Mouse (Mus musculus) MEL (cell line): ENCODE results near the gene Cdc73. TPM values are rescaled to one million over a fixed set of nuclear protein-coding genes. Genes with fewer than 3 reads are reported as not detected.

Source experiments
- DNase-seq: peaks from one replicate; pipeline ENCODE4 v3.0.0; 2011; ENCODE audit warnings: low read depth, low spot score
- H3K27ac ChIP-seq: 2 replicates; pipeline ENCODE4 v1.5.1; 2012; ENCODE audit warnings: low read depth, mild to moderate bottlenecking, control low read depth, low read length, moderate library complexity; ENCODE audit not compliant: control insufficient read depth
- H3K27me3 ChIP-seq, 2 experiments: fragments of 150-350 bp in 1 of 2; sonication (generic) in 1 of 2; 2 replicates each; pipeline ENCODE4 v1.6.1; 2012; ENCODE audit warnings: low read length in 2 of 2, mild to moderate bottlenecking in 2 of 2, improper control_type of control experiment in 1 of 2, moderate library complexity in 1 of 2; ENCODE audit not compliant: insufficient read depth in 2 of 2, control insufficient read depth in 1 of 2
- H3K36me3 ChIP-seq, 2 experiments: 2 replicates each; pipeline ENCODE4 v1.6.1; 2012 to 2014; ENCODE audit warnings: low read length in 2 of 2, improper control_type of control experiment in 1 of 2, inconsistent platforms in 1 of 2, mild to moderate bottlenecking in 1 of 2; ENCODE audit not compliant: insufficient read depth in 2 of 2, control insufficient read depth in 1 of 2
- H3K4me1 ChIP-seq, 2 experiments: fragments of 150-350 bp in 1 of 2; sonication (generic) in 1 of 2; 2 replicates each; pipeline ENCODE4 v1.6.1; 2012; ENCODE audit warnings: low read length in 2 of 2, improper control_type of control experiment in 1 of 2, mild to moderate bottlenecking in 1 of 2; ENCODE audit not compliant: insufficient read depth in 2 of 2, control insufficient read depth in 1 of 2
- H3K4me3 ChIP-seq, 2 experiments: fragments of 150-350 bp in 1 of 2; sonication (generic) in 1 of 2; 2 replicates each; pipeline ENCODE4 v1.5.1; 2012; ENCODE audit warnings: low read depth in 2 of 2, low read length in 2 of 2, mild to moderate bottlenecking in 2 of 2, moderate library complexity in 2 of 2, control low read depth in 1 of 2, improper control_type of control experiment in 1 of 2; ENCODE audit not compliant: control insufficient read depth in 1 of 2, insufficient read depth in 1 of 2
- H3K79me2 ChIP-seq: 2 replicates; pipeline ENCODE4 v1.6.1; 2012; ENCODE audit warnings: mild to moderate bottlenecking, low read length, moderate library complexity; ENCODE audit not compliant: control insufficient read depth, poor library complexity, insufficient read depth
- H3K9ac ChIP-seq: 2 replicates; pipeline ENCODE4 v1.6.1; 2012; ENCODE audit warnings: low read depth, mild to moderate bottlenecking, control low read depth, low read length, moderate library complexity; ENCODE audit not compliant: control insufficient read depth, poor library complexity, severe bottlenecking
- H3K9me3 ChIP-seq: fragments of 150-350 bp; sonication (generic); replicated peaks from 2 replicates; pipeline ENCODE4 v1.6.1; 2012; ENCODE audit warnings: mild to moderate bottlenecking, low read length, improper control_type of control experiment, moderate library complexity; ENCODE audit not compliant: insufficient read depth
- CHD2 ChIP-seq: IDR thresholded peaks from 2 replicates; pipeline ENCODE4 v1.6.1; 2011; ENCODE audit warnings: low read length, improper control_type of control experiment
- ELF1 ChIP-seq: IDR thresholded peaks from 2 replicates; pipeline ENCODE4 v1.6.1; 2014; ENCODE audit warnings: low read depth, mild to moderate bottlenecking, inconsistent platforms, low read length, improper control_type of control experiment, moderate library complexity
- EP300 ChIP-seq, 2 experiments: IDR thresholded peaks; 2 replicates each; pipeline ENCODE4 v1.6.1; 2011; ENCODE audit warnings: improper control_type of control experiment in 2 of 2, low read length in 2 of 2, low read depth in 1 of 2, mild to moderate bottlenecking in 1 of 2
- ETS1 ChIP-seq: IDR thresholded peaks from 2 replicates; pipeline ENCODE4 v1.6.1; 2012; ENCODE audit warnings: low read depth, mild to moderate bottlenecking, inconsistent platforms, low read length, improper control_type of control experiment, moderate library complexity
- HCFC1 ChIP-seq: IDR thresholded peaks from 2 replicates; pipeline ENCODE4 v1.6.1; 2012; ENCODE audit warnings: low read depth, mild to moderate bottlenecking, inconsistent platforms, low read length, improper control_type of control experiment, moderate library complexity
- MAFK ChIP-seq: IDR thresholded peaks from 2 replicates; pipeline ENCODE4 v1.6.1; 2011; ENCODE audit warnings: low read depth, mild to moderate bottlenecking, low read length, improper control_type of control experiment, borderline replicate concordance
- MAX ChIP-seq: IDR thresholded peaks from 2 replicates; pipeline ENCODE4 v1.6.1; 2011; ENCODE audit warnings: low read length, improper control_type of control experiment
- MXI1 ChIP-seq: IDR thresholded peaks from 2 replicates; pipeline ENCODE4 v1.6.1; 2011; ENCODE audit warnings: mild to moderate bottlenecking, low read depth, low read length, improper control_type of control experiment
- NELFE ChIP-seq: IDR thresholded peaks from 2 replicates; pipeline ENCODE4 v1.6.1; 2011; ENCODE audit warnings: low read depth, low read length, improper control_type of control experiment
- NRF1 ChIP-seq: IDR thresholded peaks from 2 replicates; pipeline ENCODE4 v1.6.1; 2014; ENCODE audit warnings: low read depth, mild to moderate bottlenecking, inconsistent platforms, low read length, improper control_type of control experiment, moderate library complexity; ENCODE audit not compliant: poor library complexity, insufficient read depth, severe bottlenecking
- POLR2A ChIP-seq, 2 experiments: IDR thresholded peaks; 2 replicates each; pipeline ENCODE4 v1.6.1; 2011 to 2012; ENCODE audit warnings: low read length in 2 of 2, mild to moderate bottlenecking in 2 of 2, control low read depth in 1 of 2, improper control_type of control experiment in 1 of 2, low read depth in 1 of 2, moderate library complexity in 1 of 2; ENCODE audit not compliant: control insufficient read depth in 1 of 2, insufficient read depth in 1 of 2, poor library complexity in 1 of 2
- POLR2AphosphoS5 ChIP-seq: IDR thresholded peaks from 2 replicates; pipeline ENCODE4 v1.6.1; 2012; ENCODE audit warnings: low read depth, borderline replicate concordance, mild to moderate bottlenecking, inconsistent platforms, low read length, moderate library complexity, mixed read lengths
- RAD21 ChIP-seq: IDR thresholded peaks from 2 replicates; pipeline ENCODE4 v1.6.1; 2011; ENCODE audit warnings: mild to moderate bottlenecking, low read depth, low read length, improper control_type of control experiment
- RCOR1 ChIP-seq: IDR thresholded peaks from 2 replicates; pipeline ENCODE4 v1.6.1; 2012; ENCODE audit warnings: low read depth, mild to moderate bottlenecking, inconsistent platforms, low read length, improper control_type of control experiment
- SIN3A ChIP-seq: IDR thresholded peaks from 2 replicates; pipeline ENCODE4 v1.6.1; 2012; ENCODE audit warnings: low read length, improper control_type of control experiment, inconsistent platforms
- TCF12 ChIP-seq: IDR thresholded peaks from 2 replicates; pipeline ENCODE4 v1.6.1; 2014; ENCODE audit warnings: low read depth, mild to moderate bottlenecking, inconsistent platforms, low read length, improper control_type of control experiment, moderate library complexity
- USF2 ChIP-seq, 2 experiments: IDR thresholded peaks; 2 replicates each; pipeline ENCODE4 v1.6.1; 2011 to 2012; ENCODE audit warnings: improper control_type of control experiment in 2 of 2, low read length in 2 of 2, borderline replicate concordance in 1 of 2, inconsistent platforms in 1 of 2, low read depth in 1 of 2, mild to moderate bottlenecking in 1 of 2; ENCODE audit not compliant: insufficient read depth in 1 of 2
- polyA plus RNA-seq, 2 experiments: library from polyadenylated mRNA; stranded (reverse) in 1 of 2; unstranded in 1 of 2; fragments of >175 nt in 1 of 2; fragments of >200 nt in 1 of 2; gene quantifications; 2 replicates each; pipeline versions ENCODE4 v1.2.1 to v1.2.4; 2012; ENCODE audit warnings: low replicate concordance in 2 of 2, low read depth in 1 of 2; ENCODE audit not compliant: insufficient read length in 2 of 2, insufficient read depth in 1 of 2, missing spikeins in 1 of 2
- total RNA-seq: library from RNA; depleted of rRNA; stranded (reverse); fragments of 300-350 nt; gene quantifications from 2 replicates; pipeline ENCODE4 v1.2.3, GENCODE M21; 2012

Gene Cdc73
- total and polyA plus RNA-seq, 3 experiments: 11.6 to 65.8 (median 55.2) TPM

- peaks cover 1 to 23% of the 10 kb centered on the region in 2 experiments; a peak in 3 of 4 replicates for H3K36me3 ChIP-seq
- no peaks in the 10 kb centered on the region for H3K9me3 ChIP-seq
- H3K9ac ChIP-seq: no peak overlapping the region
- no peak for TF ChIP-seq SIN3A
- no peak for TF ChIP-seq CHD2
- no peak for TF ChIP-seq NRF1
- no peak for TF ChIP-seq USF2 (IDR thresholded peaks at IDR 0.05; ENCODE audit: borderline replicate concordance in 1 of 2, insufficient read depth in 1 of 2, low read depth in 1 of 2, low read length in 2 of 2)
- TF ChIP-seq POLR2A (IDR thresholded peaks at IDR 0.05; ENCODE audit: control insufficient read depth in 1 of 2, insufficient read depth in 1 of 2, low read depth in 1 of 2, low read length in 2 of 2, poor library complexity in 1 of 2): no peak
- no peak for TF ChIP-seq TCF12
- no peak for TF ChIP-seq EP300 (IDR thresholded peaks at IDR 0.05; ENCODE audit: low read depth in 1 of 2, low read length in 2 of 2)
- TF ChIP-seq HCFC1: no peak
- no peak for TF ChIP-seq ELF1
- TF ChIP-seq POLR2AphosphoS5: no peak
- no peak for TF ChIP-seq MAX
- no peak for TF ChIP-seq NELFE
- no peak for TF ChIP-seq ETS1
- no peak for TF ChIP-seq MXI1
- TF ChIP-seq MAFK: no peak
- TF ChIP-seq, all 39 proteins: peak for 0
- Histone ChIP-seq H3K27ac (no peak overlapping the region), H3K27me3 (no peaks in the 10 kb centered on the region), H3K79me2 (no peaks in the 10 kb centered on the region; the same call in 1 of the 2 replicates), H3K4me1 (no peaks in the 10 kb centered on the region), H3K4me3 (no peak overlapping the region)
- DNase-seq: no peak
Observed at GRCm38 (mm10) chr1:143631337-143631736, 71.4 kb downstream of the Cdc73 start.

DNA sequence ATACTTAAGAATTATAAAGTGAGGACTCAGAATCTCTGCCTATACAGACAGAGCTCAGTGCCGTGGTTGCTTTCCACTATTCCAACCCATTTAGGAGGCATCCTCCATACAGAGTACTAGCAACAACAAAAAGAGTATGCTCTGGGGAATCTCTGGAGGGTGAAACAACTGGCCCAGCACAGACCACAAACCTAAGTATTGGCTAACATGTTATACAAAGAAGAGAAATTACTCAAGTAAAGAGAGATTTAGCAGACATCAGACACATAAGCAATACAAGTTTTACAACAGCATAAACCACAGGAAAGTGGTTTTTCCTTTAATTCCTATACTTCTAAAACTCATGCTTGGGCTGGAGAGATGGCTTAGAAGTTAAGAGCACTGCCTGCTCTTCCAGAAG lies 80.1 kb downstream of the Cdc73 start:
- Histone ChIP-seq H3K9me3 (no peaks in the 10 kb centered on the region), H3K4me1 (no peaks in the 10 kb centered on the region), H3K4me3 (no peak overlapping the region), H3K27me3 (no peaks in the 10 kb centered on the region), H3K9ac (no peak overlapping the region), H3K27ac (no peak overlapping the region), H3K79me2 (no peaks in the 10 kb centered on the region), H3K36me3 (peaks cover 0 to 12% of the 10 kb centered on the region in 2 experiments; a peak in 2 of 4 replicates)
- TF ChIP-seq RCOR1 (no peak), POLR2AphosphoS5 (no peak), MAFK (no peak), HCFC1 (no peak), RAD21 (no peak), SIN3A (no peak)
- DNase-seq: no peak
